Mouse (Mus musculus): ENCODE measurements at regions not wholly inside any gene's neighbourhood (a gene's known extent, or its start where the extent isn't known, plus 50 kb on each side); places are given as distances from the start of the nearest gene placed in this dataset.

DNA sequence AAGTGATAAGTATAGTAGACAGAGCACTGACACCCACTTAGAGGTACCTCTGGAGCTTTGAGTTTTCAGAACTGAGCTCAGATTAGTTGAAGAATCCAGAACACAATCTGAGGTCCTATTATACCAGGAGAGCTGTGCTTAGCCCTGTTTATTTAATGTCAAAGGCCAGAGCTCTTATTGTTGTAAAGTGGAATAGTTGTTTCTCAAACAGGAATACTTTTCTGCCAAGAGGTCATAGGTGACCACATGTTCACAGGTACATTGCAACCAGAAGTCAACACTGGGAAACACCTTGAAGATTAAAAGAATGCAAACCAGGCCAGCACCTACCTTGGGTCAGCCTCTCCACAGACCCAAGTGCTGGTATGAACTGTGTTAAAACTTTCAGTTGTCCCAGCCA, 291.9 kb upstream of the 4930412O13Rik start:
- DNase-seq (ENCODE audit: low spot score in 2 of 2) = no peak

DNA sequence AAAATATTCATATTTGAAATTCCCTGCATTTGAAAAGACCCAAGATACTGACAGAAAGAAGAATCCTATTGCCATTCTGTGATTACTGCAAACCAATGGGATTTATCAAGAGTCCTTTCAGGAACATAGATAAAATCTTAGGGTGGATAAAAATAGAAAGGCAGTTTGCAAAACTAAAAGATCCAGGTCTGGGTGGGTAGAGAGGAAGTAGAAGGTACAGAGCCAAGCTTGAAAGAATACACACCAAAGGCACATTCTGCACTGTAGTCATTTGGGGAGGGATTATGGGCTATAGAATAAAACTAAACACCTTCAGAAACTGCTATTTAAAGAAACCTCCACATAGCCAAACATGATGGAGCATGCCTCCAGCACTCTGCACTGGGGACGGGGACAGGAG, 288.5 kb upstream of the 4930412O13Rik start:
- peak in 1 of 2 experiments; percentile 21 for DNase-seq (ENCODE audit: low spot score in 2 of 2)

DNA sequence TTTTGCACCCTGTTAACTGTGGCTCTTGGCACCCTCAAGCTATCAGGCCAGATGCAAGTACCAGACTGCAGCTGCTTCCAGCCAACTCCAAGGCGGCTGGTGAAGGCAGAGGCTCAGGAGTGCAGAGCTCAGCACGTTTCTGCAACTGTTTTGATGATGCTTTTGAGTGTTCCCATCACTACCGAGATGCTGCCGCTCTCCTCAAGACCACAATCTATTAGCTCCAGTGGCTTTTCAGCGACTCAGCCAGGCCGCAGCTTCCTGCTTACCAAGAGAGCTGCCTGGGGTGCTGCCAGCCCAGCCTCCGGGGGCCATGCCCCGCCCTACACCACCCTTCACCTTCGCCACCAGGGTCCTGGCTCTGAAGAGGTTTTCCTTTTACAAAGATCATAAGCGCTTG, 287.1 kb upstream of the 4930412O13Rik start:
- peak; percentile 80 to 87 for DNase-seq (ENCODE audit: low spot score in 2 of 2)

DNA sequence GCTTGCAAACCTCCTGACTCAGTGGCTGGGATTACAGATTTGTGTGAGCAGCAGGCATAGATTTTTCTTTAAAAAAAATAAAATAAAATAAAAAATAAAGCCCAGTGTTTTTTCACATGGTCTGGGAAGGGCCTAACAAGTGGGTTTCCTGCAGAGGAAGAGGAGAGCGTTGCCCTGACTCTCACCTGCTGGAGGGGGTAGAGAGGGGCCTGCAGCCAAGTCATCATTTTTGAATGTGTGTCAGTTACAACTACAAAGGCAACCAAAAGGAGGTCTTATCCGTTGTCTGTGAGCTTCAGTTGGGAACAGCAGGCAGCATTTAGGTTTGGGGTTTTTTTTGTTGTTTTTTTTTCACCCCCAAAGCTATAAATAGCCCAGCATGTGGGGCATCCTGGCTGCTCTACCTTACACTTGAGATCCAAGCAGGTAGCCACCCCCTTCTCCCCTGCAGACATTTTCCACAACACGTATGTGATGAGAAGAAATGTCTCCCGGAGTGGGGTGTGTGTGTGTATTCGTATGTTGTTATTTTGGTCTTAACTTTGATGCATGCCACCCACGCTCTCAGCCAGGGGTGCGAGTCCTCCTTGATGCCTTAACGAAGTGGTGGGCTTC, 285.7 kb upstream of the 4930412O13Rik start:
- peak; percentile 70 to 79 for DNase-seq (ENCODE audit: low spot score in 2 of 2)

DNA sequence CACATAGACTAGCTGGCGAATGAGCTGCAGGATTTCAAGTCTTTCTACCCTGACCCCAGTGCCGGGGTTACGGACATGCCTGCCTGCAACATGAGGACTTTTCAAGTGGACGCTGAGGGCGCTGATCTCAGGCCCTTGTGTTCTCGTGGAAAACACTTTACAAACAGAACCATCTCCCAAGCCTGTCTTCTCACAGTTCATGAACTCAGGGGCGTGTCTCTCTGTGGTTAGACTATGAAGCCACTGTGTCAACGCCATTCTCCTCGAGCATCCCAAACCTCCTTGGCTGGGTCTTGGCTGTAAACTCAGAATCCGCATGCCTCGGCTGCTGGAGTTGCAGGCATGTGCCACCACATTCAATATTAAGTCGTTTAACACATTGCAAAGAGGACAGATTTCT, 284.9 kb upstream of the 4930412O13Rik start:
- peak; percentile 35 to 45 for DNase-seq (ENCODE audit: low spot score in 2 of 2)

DNA sequence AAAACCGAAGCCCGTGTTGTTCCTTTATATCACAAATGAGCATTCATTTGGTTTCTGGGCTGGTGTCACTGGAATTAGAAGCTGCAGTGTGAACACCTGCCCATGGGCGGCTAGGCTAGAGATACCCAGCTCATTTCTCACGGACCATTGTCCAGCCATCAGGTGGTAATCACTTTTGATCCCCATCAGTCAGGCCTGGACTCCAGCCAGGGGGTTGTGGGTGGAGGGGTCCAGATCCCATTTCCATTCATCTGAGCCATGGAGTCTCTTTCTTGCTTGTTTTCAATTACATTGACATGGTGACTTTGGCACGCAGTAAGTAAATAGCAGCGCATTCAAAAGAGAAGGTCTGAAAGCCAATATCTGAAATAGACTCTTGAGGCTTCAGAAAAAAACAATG, 276.1 kb upstream of the 4930412O13Rik start:
- no peak for DNase-seq (ENCODE audit: low spot score in 2 of 2)

DNA sequence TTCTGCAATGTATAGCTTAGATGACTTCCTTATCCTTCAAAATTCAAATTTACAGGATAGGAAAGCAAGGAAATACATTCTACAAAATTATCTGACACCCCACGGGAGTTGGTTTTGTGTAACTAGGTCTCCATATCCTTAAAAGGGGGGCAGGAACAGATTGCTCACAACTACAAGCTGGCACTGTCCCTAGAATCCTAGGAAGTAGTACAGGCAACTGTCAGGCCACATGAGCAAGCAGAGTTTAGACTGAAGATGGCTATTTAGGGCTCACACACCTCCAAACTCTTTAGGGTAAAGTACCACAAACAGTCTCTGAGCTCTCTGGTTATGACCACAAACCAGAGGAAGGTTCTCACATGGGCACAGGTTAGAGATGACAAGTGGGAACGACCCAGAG, 273.5 kb upstream of the 4930412O13Rik start:
- no peak for DNase-seq (ENCODE audit: low spot score in 2 of 2)

DNA sequence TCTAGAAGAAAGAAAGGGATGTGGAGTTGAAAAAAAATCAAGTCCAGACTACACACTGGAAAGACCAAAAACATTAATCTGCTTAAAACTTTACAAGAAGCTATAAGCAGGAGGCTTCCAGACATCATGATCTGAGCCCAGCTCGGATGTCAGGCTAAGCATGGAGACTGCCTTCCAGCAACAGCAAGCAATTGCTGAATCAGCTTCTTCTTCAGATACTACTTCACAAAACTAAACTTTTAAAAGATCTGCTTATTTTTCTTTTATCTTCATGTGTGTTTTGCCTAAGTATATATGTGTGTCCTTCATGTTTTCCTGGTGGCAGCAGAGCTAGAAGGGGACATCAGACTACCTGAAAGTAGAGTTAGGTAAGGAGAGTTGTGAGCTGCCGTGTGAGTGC, 266.6 kb upstream of the 4930412O13Rik start:
- DNase-seq (ENCODE audit: low spot score in 2 of 2) = no peak

DNA sequence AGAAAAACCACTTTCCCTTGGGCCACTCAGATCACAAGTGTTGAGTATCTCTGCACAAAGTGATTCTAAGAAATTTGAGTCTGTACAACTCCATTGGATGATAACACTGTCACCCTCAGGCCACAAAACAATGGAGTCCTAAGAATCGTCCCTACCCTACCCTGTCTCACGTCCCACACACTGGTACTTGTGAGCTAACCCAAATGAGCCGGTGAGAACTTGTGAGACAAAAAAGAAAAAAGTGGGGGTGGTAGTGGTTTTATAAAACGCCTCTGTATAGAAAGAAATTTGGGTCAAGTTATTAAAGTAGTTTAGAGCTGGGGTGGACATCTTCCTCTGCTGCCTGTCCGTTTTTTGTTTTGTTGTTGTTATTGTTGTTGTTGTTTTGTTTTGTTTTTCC, 264.8 kb upstream of the 4930412O13Rik start:
- no peak for DNase-seq (ENCODE audit: low spot score in 2 of 2)

DNA sequence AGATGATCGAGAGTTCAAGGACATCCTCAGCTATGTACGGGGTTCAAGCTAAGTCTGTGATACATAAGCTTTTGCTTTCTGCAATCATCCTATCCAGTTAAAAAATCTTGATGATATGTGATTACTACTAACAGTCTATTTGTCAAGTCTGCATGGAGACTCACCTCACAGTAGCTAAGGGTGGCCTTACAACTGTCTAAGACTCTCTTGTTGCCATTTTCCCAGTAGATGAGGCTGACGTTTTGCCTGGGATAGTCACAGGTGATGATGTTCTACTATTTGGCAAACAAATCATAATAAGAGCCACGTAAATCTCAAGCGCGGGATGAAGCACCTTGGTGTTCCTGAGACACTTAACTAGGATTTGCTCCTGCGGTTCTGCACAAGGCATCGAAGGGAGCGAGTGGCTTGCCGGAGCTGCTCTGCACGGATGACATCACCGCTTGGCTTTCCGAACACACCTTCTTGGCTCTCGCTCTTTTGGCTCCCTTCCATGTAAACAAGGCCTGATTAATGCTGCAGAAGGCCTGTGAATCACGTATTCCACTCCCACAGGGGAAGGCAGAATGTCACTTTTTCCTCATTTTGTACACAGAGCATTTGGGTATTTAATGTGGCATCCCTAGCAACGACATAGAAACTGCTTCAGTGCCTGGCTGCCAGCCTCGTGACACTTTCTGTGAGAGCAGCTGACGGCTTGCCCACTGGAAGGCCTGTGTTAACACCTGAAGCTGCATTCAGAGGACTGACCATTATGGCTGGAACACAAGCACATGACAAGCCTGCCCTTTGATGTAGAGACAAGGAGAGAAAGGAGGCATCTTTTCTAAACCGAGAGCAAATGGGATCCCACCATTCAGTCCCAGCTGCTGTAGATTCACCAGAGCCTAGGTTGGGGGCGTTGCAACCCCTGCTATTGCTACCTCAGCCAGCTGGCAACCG, 260.5 kb upstream of the 4930412O13Rik start:
- no peak for DNase-seq (ENCODE audit: low spot score in 2 of 2)

DNA sequence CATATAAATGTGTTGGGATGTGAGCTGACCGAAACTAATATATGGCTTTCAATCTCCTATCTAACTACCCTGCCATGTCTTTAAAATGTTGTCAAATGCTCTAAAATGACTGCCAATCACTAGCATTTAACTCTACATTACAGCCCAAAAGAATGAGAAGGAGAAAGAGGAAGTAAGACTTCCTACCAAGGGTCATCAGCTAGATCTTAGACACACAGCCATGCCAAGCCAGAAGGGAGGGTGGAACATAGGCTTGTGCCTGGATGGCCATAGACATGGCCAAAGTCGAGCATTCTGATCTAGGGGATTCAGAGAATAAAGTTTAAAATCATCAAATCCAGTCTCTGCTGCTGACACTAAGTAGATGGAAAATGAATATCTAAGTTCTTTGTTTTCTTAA, 257.4 kb upstream of the 4930412O13Rik start:
- no peak for DNase-seq (ENCODE audit: low spot score in 2 of 2)

DNA sequence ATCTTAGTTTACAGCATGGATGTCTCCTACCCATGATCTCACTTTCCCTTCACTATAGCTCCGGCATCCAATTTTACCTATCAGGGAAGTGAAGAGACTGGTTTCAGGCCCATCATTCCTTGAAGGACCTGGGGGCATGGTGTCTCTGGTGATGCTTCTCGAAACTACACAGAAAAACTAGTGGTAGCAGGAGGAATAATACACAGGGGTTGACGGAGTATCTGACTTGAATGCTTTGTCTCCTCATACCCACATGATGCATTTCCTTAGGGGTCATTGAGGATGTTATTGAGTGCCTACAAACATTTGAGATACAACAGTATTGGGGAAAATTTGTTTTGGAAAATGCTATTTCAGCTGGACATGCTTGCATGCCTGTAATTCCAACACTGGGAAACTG, 253.0 kb upstream of the 4930412O13Rik start:
- no peak for DNase-seq (ENCODE audit: low spot score in 2 of 2)

DNA sequence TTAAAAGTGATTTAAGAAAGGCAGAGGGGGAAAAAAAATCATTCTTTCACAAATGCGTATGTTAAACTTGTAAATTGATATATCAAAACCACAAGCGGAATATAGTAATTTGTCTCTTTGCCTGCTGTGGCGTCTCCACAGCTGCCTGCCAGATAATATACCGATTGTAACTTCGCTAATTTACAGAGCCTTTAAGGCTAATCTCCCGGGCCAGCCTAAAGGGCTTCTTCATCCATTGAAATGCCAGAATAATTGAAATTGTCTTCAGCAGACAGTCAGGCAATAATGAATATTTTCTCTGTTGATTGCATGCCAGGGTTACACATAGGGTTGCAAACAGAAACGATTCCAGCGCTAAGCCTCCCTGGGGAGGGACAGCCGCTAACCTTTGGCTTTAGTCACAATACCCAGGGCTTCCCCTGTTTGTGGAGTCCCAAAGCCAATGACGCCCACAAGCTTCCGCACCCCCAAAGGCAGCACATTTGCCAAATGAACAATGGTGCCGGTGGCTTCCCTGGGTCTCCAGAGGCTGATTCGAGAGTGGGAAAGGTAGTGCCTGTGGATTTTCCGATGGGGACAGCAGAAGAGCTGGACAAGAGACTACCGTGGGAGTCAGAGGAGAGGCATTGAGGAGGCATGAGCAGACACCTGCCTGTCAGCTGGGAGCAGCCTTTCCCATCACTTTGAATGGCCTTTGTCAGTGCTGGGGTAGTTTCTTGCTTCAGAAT, 248.2 kb upstream of the 4930412O13Rik start:
- no peak for DNase-seq (ENCODE audit: low spot score in 2 of 2)

DNA sequence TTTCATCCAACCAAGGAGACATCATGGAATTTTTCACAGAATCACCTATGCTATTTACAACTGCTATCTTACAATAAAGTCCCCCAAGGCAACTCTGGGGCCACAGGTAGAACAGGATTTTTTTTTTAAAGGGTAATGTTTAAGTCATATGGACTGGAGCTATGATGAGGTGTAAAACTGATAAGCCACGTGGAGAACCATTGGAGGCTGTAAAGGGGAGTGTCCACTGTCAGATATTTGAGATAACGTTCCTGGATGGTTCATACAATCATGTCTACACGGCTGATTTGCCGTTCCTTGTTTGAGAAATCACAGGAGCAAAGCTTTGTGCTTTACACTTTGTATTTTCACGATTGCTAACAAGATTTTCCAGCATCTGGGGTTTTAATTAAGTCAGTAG, 241.8 kb upstream of the 4930412O13Rik start:
- no peak for DNase-seq (ENCODE audit: low spot score in 2 of 2)

DNA sequence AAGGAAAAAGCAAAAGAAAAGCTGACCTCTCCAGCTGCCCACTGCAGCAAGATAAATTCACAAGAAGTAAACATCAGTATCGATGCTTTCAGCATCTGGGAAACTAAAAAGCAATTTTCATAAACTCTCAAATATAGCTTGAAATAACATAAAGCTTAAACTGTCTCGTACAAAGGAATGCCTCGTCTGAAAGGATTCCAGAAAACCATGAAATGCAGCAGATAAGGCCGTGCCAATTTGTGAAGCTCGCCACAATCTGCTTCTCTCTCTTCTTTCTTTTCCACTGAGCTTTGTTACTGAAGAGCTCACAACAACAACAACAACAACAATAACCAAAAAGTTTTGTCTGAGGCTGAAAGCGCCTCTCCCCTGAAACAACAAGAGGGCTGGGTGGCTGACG, 239.4 kb upstream of the 4930412O13Rik start:
- no peak for DNase-seq (ENCODE audit: low spot score in 2 of 2)

DNA sequence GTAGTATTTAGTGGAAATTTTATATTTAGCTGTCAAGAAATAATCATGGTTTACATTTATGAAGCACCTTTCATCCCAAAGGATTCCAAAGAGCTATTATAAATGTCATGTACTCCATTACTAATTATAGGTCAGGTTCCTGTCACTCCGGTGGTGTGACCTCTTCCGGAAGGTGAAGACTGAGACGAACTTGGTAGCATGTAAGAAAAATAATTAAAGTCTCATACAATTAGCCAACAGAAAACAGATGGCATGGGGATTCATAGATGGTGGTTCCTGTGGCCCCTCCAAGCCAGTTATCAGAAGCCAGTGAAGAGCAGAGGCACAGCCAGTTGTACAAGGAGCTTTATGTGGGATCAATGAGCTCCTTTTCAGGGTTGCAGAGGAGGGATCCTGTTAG, 238.6 kb upstream of the 4930412O13Rik start:
- DNase-seq (ENCODE audit: low spot score in 2 of 2) = no peak

DNA sequence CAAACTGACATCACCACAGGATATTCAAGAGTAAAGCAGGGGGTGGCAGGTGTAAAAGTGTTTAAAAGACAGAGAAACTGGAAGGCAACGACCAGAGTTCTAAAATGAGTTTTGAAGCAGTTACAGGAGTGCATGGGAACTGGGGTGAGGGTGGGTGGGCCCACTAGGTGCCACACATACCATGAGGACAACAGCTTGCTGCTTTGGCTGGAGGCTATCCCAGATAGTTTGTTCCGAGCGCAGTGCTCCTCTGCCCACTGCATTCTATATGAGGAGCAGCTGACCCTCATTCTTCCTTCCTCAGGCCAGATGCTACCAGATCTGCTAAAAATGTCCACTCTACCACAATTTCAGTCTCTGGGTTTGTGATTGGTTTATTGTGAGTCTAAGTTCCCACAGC, 234.6 kb upstream of the 4930412O13Rik start:
- DNase-seq (ENCODE audit: low spot score in 2 of 2) = no peak

DNA sequence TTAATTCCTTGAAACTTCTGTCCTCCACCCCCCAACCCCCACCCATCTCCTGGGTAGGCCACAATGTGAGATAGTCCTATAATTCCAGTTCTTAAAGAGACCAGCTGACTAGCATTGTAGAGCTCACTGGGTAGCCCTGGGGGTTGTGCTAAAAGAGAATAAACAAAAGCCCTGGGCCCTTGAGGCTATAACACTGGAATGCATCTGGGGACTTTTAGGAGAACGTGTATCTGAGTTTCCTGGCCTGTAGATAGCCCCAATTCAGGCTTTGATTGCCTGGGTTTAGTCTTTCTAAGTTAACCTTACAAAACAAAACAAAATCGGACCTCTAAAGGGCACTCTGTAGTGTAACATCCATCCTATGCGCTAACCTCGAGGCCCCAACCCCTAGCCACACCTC, 234.1 kb upstream of the 4930412O13Rik start:
- DNase-seq (ENCODE audit: low spot score in 2 of 2) = no peak

DNA sequence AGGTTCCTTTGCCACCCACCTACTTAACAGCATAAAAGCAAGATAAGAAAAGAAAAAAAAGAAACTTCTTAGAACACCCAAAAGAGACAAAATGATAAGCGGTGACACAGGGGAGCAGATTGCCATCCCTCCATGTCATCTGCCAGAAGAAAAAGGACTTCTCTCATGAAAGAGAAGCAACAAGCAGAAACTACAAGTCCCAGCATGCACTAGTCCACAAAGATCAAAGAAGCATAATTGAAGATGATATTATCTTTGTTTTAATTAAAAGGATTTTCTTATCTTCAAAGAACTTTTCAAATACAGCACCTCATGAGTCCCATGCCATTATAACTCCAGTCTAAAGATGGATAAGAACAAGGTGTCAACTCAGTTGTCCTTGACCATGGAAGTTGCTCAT, 231.0 kb upstream of the 4930412O13Rik start:
- DNase-seq (ENCODE audit: low spot score in 2 of 2) = no peak

DNA sequence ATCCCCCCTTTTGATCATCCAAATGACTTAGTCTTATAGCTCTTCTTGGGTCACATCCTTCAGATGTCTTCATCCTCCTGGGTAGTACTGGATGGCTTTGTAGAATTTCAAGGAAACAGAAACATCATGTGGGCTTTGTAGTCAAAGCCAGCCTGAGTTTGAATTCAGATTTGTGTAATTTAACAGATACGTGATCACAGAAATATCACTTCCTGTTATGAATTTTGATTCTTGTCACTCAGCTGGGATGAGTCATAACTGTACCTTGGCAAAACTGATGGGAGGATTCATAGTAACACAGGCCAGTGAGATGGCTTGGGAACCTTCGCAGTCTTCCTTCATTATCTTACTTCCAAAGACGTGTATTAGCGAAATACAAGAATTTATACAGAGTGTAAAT, 222.2 kb upstream of the 4930412O13Rik start:
- DNase-seq (ENCODE audit: low spot score in 2 of 2) = no peak

DNA sequence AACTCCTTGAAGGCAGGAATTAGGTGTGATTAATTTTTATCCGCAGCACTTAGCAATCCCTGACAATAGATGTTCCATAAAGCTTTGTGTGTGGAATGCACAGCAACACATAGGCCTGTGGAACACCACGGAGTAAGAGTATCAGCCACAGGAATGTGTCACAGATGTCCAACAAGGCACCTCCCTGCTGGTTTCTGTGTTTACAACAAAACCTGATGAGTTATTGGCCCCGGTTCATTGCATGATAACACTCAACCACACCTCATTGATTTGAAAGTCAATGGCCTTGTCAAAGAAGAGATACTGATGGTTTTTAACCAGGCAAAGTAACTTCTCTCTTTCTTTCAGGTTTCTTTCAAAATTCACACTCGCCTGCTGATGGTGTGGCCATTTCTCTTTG, 211.4 kb upstream of the 4930412O13Rik start:
- DNase-seq (ENCODE audit: low spot score in 2 of 2) = no peak

DNA sequence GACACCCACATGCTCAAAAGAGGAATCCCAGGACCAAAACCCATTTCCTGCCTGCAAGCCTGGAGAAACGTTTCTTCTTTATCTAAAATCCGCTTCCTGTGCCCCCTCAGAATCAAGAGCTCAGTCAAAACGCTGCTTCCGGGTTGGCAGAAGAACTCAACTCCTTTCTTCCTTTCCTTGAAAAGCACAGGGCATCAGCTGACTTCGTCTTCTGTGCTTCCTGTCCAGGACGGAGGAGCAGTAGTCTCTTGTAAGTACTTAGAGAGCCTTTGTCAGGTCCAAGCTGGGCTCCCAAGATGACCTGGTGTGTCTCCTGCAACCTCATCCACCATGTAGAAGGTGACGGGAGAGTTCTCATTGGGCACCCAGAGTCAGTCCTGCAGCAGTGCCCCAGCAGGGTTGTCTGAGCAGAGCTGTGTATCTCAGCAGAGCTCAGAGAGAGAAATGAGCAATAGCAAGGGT, 199.3 kb upstream of the 4930412O13Rik start:
- DNase-seq (ENCODE audit: low spot score in 2 of 2) = peak; percentile 69

Measured in thymus, postnatal 10 days (tissue).